Mouse (Mus musculus) layer of hippocampus, adult 6 months (tissue): Measurements from ENCODE around the gene Ces2f. TPM values are rescaled to one million over a fixed set of nuclear protein-coding genes. Genes with fewer than 3 reads are reported as not detected.

ENCODE experiments used
- long read RNA-seq, 2 experiments: library from polyadenylated mRNA; unstranded; transcript quantifications; one replicate each; pipeline ENCODE4 v2.0.0; 2019 to 2020
- polyA plus RNA-seq: library from polyadenylated mRNA; unstranded; fragments of <200 nt; fragmentation: Nextera tagmentation; gene quantifications from 2 replicates; pipeline ENCODE4 v1.2.3, GENCODE M21; 2021

The Ces2f gene
- polyA plus RNA-seq: not detected in 2 replicates
- long read RNA-seq, experiment 1: 0 reads
- long read RNA-seq, experiment 2: 0 reads

DNA sequence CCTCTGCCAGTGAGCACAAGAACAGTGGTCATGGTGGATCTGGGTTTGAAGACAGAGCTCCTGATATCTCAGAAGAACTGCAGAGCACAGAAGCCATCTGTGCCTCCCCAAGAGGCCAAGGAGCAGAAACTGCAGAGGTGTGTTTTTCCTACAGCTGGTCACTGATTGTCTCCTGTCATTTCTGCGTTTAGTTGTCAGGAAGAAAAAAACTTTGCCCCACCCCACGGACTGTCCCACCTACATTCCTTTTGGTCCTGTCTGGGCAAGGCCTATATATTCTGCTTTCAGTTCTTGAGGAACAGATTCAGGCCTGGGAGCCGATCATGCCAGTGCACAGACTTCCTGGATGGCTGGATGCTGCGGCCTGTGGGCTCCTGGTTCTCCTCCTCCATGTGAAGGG lies at the start of gene Ces2f:
TSS of gene Ces2f (plus strand) at position 301 of the 400 bp plus-strand sequence.

DNA sequence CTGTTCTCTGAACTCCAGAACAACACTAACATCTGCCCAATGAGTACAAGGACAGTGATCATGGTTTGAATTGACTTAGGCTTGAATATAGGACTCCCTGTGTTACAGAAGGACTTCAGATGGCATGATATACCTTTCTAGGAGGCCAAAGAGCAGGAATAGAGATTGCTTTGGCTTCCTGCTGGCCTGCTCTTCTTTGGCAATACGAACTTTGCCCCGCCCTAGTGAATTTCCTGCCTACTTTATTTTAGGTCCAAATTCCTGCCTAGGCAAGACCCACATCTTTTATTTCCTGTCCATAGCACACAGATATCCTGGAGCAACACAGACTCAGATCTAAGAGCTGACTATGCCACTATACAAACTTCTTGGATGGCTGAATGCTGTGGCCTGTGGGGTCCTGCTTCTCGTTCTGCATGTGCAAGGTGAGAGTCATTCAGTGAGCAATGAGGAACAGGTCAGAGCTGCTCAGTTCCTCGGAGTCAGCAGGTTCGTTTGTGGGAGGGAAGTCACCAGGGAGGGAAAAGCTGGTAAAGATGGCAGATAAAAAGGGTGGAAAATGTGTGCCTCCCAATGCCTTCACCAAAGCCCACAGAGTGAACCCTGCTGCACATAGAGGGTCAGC lies 21.1 kb upstream of the Ces2f start, which contains the start of gene Ces2e:
TSS of gene Ces2e (plus strand) at position 289 of the 625 bp plus-strand sequence.

DNA sequence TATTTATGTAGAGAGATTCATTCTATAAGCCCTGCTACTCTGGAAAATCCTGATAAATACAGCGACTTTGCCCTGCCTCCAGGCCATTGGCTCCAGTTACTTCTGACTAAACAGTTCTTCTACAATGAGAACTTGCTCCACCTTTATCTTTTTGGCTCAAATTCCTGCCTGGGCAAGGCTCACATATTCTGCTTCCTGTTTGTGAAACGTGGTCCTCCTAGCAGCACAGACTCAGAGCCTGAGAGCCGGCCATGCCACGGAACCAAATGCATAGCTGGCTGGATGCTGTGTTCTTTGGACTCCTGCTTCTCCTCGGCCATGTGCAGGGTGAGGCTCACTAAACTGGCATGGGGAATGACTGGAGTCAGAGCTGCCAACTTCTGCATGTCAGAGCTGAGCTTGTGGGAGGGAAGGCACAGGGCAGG lies 14.4 kb downstream of the Ces2f start, which contains the start of gene Ces2g:
TSS of gene Ces2g (plus strand) at position 182 of the 425 bp plus-strand sequence.

DNA sequence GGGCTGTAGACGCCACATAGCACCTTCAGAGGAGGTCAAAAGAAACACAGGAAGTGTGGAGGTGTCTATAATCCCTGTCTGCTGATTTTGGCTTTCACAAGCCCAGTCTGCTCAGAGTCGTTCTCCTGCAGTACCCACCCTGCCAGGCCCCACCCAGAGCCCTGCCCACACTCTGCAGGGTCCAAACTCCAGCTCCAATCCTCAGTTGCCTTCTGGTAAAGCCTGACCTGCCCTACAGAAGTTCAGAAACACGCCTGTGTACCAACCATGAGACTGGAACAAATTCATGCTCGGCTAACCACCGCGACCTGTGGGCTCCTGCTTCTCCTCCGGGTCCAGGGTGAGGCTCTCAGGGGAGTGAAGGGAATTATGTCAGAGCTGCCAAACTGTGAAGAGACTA lies 53.4 kb downstream of the Ces2f start, which contains the start of gene Ces2h:
TSS of gene Ces2h (plus strand) at position 268 of the 400 bp plus-strand sequence.

Other genes starting within 250 kb of the Ces2f start
- not detected in 2 replicates for gene Ces2a, start 213.4 kb upstream of the Ces2f start, polyA plus RNA-seq
- gene Ces2b, start 115.8 kb upstream of the Ces2f start, polyA plus RNA-seq: not detected in 2 replicates
- not detected in 2 replicates for gene Ces2c, start 100.3 kb upstream of the Ces2f start, polyA plus RNA-seq
- gene Ces2e, start 21.1 kb upstream of the Ces2f start, polyA plus RNA-seq: not detected in 2 replicates
- gene Ces2g, start 14.4 kb downstream of the Ces2f start, polyA plus RNA-seq: 0.10 and 0.18 TPM in 2 replicates
- not detected in 2 replicates for gene Ces2h, start 53.5 kb downstream of the Ces2f start, polyA plus RNA-seq
- gene Ces3a, start 101.2 kb downstream of the Ces2f start, polyA plus RNA-seq: not detected in 2 replicates
- not detected in 2 replicates for gene Ces3b, start 136.4 kb downstream of the Ces2f start, polyA plus RNA-seq
- gene Ces4a, start 184.4 kb downstream of the Ces2f start, polyA plus RNA-seq: not detected in 2 replicates
- 9.7 and 11.5 TPM in 2 replicates for gene Cbfb, start 223.3 kb downstream of the Ces2f start, polyA plus RNA-seq